Mouse (Mus musculus): ENCODE data around the gene Trim26. TPM values are rescaled to one million over a fixed set of nuclear protein-coding genes. Genes with fewer than 3 reads are reported as not detected.

The Trim26 gene
- polyA plus RNA-seq, 1 experiment from 2014 or later = 56.8 TPM

- Histone ChIP-seq H3K4me3 (no peak overlapping the region), H3K9ac (no peak overlapping the region), H3K4me1 (no peaks in the 10 kb centered on the region), H3K27me3 (replicated peaks) (no peaks in the 10 kb centered on the region), H3K9me3 (no peaks in the 10 kb centered on the region), H3K36me3 (peaks cover 91% of the 10 kb centered on the region), H3K4me2 (replicated peaks) (no peak overlapping the region), H3K27ac (no peak overlapping the region)
- no peak for ATAC-seq (ENCODE audit: low FRiP score, low read depth)
- WGBS = 93% methylated on average over 3 of the region's 3 CpGs
Observed at GRCm38 (mm10) chr17:36855484-36855883, 18.6 kb downstream of the Trim26 start.

- Histone ChIP-seq H3K4me1 (no peaks in the 10 kb centered on the region), H3K27ac (no peak overlapping the region), H3K27me3 (replicated peaks) (no peaks in the 10 kb centered on the region), H3K9ac (no peak overlapping the region), H3K9me3 (no peaks in the 10 kb centered on the region), H3K4me2 (replicated peaks) (no peak overlapping the region), H3K4me3 (no peak overlapping the region), H3K36me3 (peaks cover 84% of the 10 kb centered on the region)
- no peak for ATAC-seq (ENCODE audit: low FRiP score, low read depth)
- WGBS = 91% methylated on average over 4 of the region's 4 CpGs
Observed at GRCm38 (mm10) chr17:36856236-36856635, 19.3 kb downstream of the Trim26 start.

- Histone ChIP-seq H3K36me3 (peaks cover 64% of the 10 kb centered on the region), H3K27me3 (replicated peaks) (no peaks in the 10 kb centered on the region), H3K4me1 (no peaks in the 10 kb centered on the region), H3K9ac (no peak overlapping the region), H3K4me2 (replicated peaks) (no peak overlapping the region), H3K27ac (no peak overlapping the region), H3K9me3 (no peaks in the 10 kb centered on the region), H3K4me3 (no peak overlapping the region)
- no peak for ATAC-seq (ENCODE audit: low FRiP score, low read depth)
- 95% methylated on average over 3 of the region's 3 CpGs for WGBS
Observed at GRCm38 (mm10) chr17:36858181-36858580, 21.2 kb downstream of the Trim26 start.

- WGBS = 61% methylated on average over 2 of the region's 2 CpGs
- Histone ChIP-seq H3K36me3 (peaks cover 33% of the 10 kb centered on the region), H3K4me3 (no peak overlapping the region), H3K27me3 (replicated peaks) (peaks cover 2% of the 10 kb centered on the region; the same call in 1 of the 2 replicates), H3K27ac (no peak overlapping the region), H3K4me2 (replicated peaks) (no peak overlapping the region), H3K9me3 (no peaks in the 10 kb centered on the region), H3K9ac (no peak overlapping the region), H3K4me1 (no peaks in the 10 kb centered on the region)
- ATAC-seq (ENCODE audit: low FRiP score, low read depth) = no peak
Observed at GRCm38 (mm10) chr17:36861680-36862079, 24.7 kb downstream of the Trim26 start.

- Histone ChIP-seq H3K4me2 (replicated peaks) (peak within 1 kb of the TSS; percentile 50), H3K4me3 (no peak within 1 kb of the TSS), H3K9ac (0 out of 2 replicates have a peak within 1 kb of the TSS, but pooled peaks have one; percentile 35), H3K4me1 (no peaks in the 10 kb centered on the region), H3K36me3 (no peaks in the 10 kb centered on the region), H3K27me3 (replicated peaks) (peaks cover 9% of the 10 kb centered on the region; the same call in 1 of the 2 replicates), H3K27ac (no peak within 1 kb of the TSS), H3K9me3 (no peaks in the 10 kb centered on the region)
- 17% methylated on average over 29 of the region's 29 CpGs for WGBS
- peak; percentile 35; the same call in 1 of the 2 replicates for ATAC-seq (ENCODE audit: low FRiP score, low read depth)
Observed at GRCm38 (mm10) chr17:36866719-36867527, 30.0 kb downstream of the Trim26 start, which contains the start of gene Trim15. Gene Trim15, minus strand, starts transcription at chr17:36867210.

- H3K27ac ChIP-seq = no peak overlapping the region
- H3K4me3 ChIP-seq = no peak overlapping the region
- no peak for ATAC-seq (ENCODE audit: low FRiP score, low read depth)
- no peak overlapping the region for H3K4me2 ChIP-seq (replicated peaks)
- 81% methylated on average over 2 of the region's 2 CpGs for WGBS
- H3K36me3 ChIP-seq = no peaks in the 10 kb centered on the region
- H3K9me3 ChIP-seq = no peaks in the 10 kb centered on the region
- no peak overlapping the region for H3K9ac ChIP-seq
- H3K27me3 ChIP-seq (replicated peaks) = peaks cover 9% of the 10 kb centered on the region; the same call in 1 of the 2 replicates
- H3K4me1 ChIP-seq = no peaks in the 10 kb centered on the region
Observed at GRCm38 (mm10) chr17:36868836-36869235, 31.9 kb downstream of the Trim26 start.

GRCm38 (mm10) chr17:36869284-36869954 is 32.5 kb downstream of the Trim26 start, which contains the start of gene Trim10:
Gene Trim10, plus strand, starts transcription at chr17:36869574.
- Histone ChIP-seq H3K36me3 (no peaks in the 10 kb centered on the region), H3K27me3 (replicated peaks) (peaks cover 9% of the 10 kb centered on the region; the same call in 1 of the 2 replicates), H3K27ac (no peak within 1 kb of the TSS), H3K4me1 (no peaks in the 10 kb centered on the region), H3K4me3 (no peak within 1 kb of the TSS), H3K9me3 (no peaks in the 10 kb centered on the region), H3K4me2 (replicated peaks) (no peak within 1 kb of the TSS), H3K9ac (no peak within 1 kb of the TSS)
- 81% methylated on average over 4 of the region's 4 CpGs for WGBS
- no peak for ATAC-seq (ENCODE audit: low FRiP score, low read depth)

GRCm38 (mm10) chr17:36869955-36870810 is 33.2 kb downstream of the Trim26 start:
- H3K27ac ChIP-seq = no peak overlapping the region
- H3K4me2 ChIP-seq (replicated peaks) = no peak overlapping the region
- WGBS = 81% methylated on average over 25 of the region's 25 CpGs
- no peak overlapping the region for H3K4me3 ChIP-seq
- ATAC-seq (ENCODE audit: low FRiP score, low read depth) = no peak
- no peaks in the 10 kb centered on the region for H3K36me3 ChIP-seq
- no peaks in the 10 kb centered on the region for H3K4me1 ChIP-seq
- peaks cover 9% of the 10 kb centered on the region; the same call in 1 of the 2 replicates for H3K27me3 ChIP-seq (replicated peaks)
- no peak overlapping the region for H3K9ac ChIP-seq
- H3K9me3 ChIP-seq = no peaks in the 10 kb centered on the region

- Histone ChIP-seq H3K9ac (no peak overlapping the region), H3K4me3 (no peak overlapping the region), H3K27ac (no peak overlapping the region), H3K27me3 (replicated peaks) (no peaks in the 10 kb centered on the region), H3K36me3 (no peaks in the 10 kb centered on the region), H3K9me3 (no peaks in the 10 kb centered on the region), H3K4me1 (no peaks in the 10 kb centered on the region), H3K4me2 (replicated peaks) (no peak overlapping the region)
- 68% methylated on average over 4 of the region's 4 CpGs for WGBS
- ATAC-seq (ENCODE audit: low FRiP score, low read depth) = no peak
Observed at GRCm38 (mm10) chr17:36874636-36875035, 37.7 kb downstream of the Trim26 start.

- Histone ChIP-seq H3K4me2 (replicated peaks) (no peak overlapping the region), H3K9ac (no peak overlapping the region), H3K36me3 (no peaks in the 10 kb centered on the region), H3K4me3 (no peak overlapping the region), H3K27ac (no peak overlapping the region), H3K4me1 (no peaks in the 10 kb centered on the region), H3K9me3 (no peaks in the 10 kb centered on the region), H3K27me3 (replicated peaks) (no peaks in the 10 kb centered on the region)
- ATAC-seq (ENCODE audit: low FRiP score, low read depth) = no peak
- 87% methylated on average over 2 of the region's 2 CpGs for WGBS
Observed at GRCm38 (mm10) chr17:36883350-36883749, 46.4 kb downstream of the Trim26 start.

GRCm38 (mm10) chr17:36885132-36885790 is 48.3 kb downstream of the Trim26 start:
- Histone ChIP-seq H3K4me1 (no peaks in the 10 kb centered on the region), H3K4me3 (no peak overlapping the region), H3K4me2 (replicated peaks) (no peak overlapping the region), H3K9me3 (no peaks in the 10 kb centered on the region), H3K27me3 (replicated peaks) (no peaks in the 10 kb centered on the region), H3K36me3 (no peaks in the 10 kb centered on the region), H3K27ac (no peak overlapping the region), H3K9ac (no peak overlapping the region)
- 92% methylated on average over 12 of the region's 12 CpGs for WGBS
- no peak for ATAC-seq (ENCODE audit: low FRiP score, low read depth)
